ENCODE assay signal across 7 mouse cellular contexts in genomic region chr11:70451797-70452498, GRCm38 (mm10). TPM values are rescaled to one million over a fixed set of nuclear protein-coding genes. Genes with fewer than 3 reads are reported as not detected.
DNase-seq lines count a peak whose midpoint lies in the region; ATAC-seq lines count a peak whose summit lies in the region.

Med11 (plus strand) TSS chr11:70451919.

- peak within 1 kb of the TSS; percentile 75 for H3K9ac ChIP-seq in intestine, embryonic 15.5 days

- DNase-seq in adrenal gland, adult 2 months = peak; percentile 98
- DNase-seq in embryo, embryonic 11.5 days (ENCODE audit: low read depth, low spot score) = peak; percentile 91
- peak; percentile 97 for DNase-seq in gastrocnemius, postnatal 36 days
- peak; percentile 96 to 98 for DNase-seq in left cerebral cortex, postnatal 25 days (ENCODE audit: low spot score in 2 of 2)
- DNase-seq in midbrain, embryonic 10.5 days (ENCODE audit: low spot score) = peak; percentile 95
- peak; percentile 89 for DNase-seq in right cerebral cortex, postnatal 4 days

- intact Hi-C loops in gastrocnemius, postnatal 36 days (cut with DNase I) = no loop called here
- intact Hi-C loops in left cerebral cortex, postnatal 25 days (cut with DNase I) = loop anchor here (1.0 to 2.0 kb wide), 2 partner anchors 19 to 54 kb away; partner anchors contain the start of gene Arrb2

- no peaks in the 10 kb centered on the region for H3K27me3 ChIP-seq in intestine, embryonic 15.5 days (replicated peaks)
- H3K27me3 ChIP-seq in midbrain, embryonic 10.5 days (ENCODE audit: low read depth, poor library complexity, severe bottlenecking) = no peaks in the 10 kb centered on the region

- ATAC-seq in intestine, embryonic 15.5 days = peak; percentile 99

- peak within 1 kb of the TSS; percentile 79 for H3K4me2 ChIP-seq in intestine, embryonic 15.5 days (replicated peaks)

- H3K36me3 ChIP-seq in intestine, embryonic 15.5 days = no peaks in the 10 kb centered on the region
- H3K36me3 ChIP-seq in midbrain, embryonic 10.5 days = peaks cover 15% of the 10 kb centered on the region; the same call in 1 of the 2 replicates

- H3K4me1 ChIP-seq in intestine, embryonic 15.5 days (replicated peaks) = peaks cover 9% of the 10 kb centered on the region
- H3K4me1 ChIP-seq in midbrain, embryonic 10.5 days = peaks cover 25% of the 10 kb centered on the region

- under 1% methylated on average over 46 of the region's 46 CpGs for WGBS in intestine, embryonic 15.5 days
- WGBS in midbrain, embryonic 10.5 days = under 1% methylated on average over 46 of the region's 46 CpGs

- peak within 1 kb of the TSS; percentile 73 for H3K4me3 ChIP-seq in intestine, embryonic 15.5 days (replicated peaks)
- H3K4me3 ChIP-seq in midbrain, embryonic 10.5 days = peak within 1 kb of the TSS; percentile 82

- H3K27ac ChIP-seq in intestine, embryonic 15.5 days = peak within 1 kb of the TSS; percentile 99
- H3K27ac ChIP-seq in midbrain, embryonic 10.5 days (replicated peaks) = peak within 1 kb of the TSS; percentile 95

- H3K9me3 ChIP-seq in intestine, embryonic 15.5 days = no peaks in the 10 kb centered on the region
- H3K9me3 ChIP-seq in midbrain, embryonic 10.5 days (replicated peaks) = no peaks in the 10 kb centered on the region

RNA-seq across cellular contexts. Expression of gene Med11, which starts in this region (rescaled TPM):
- 10 to 100 TPM; 20.4 to 21.6 TPM for total RNA-seq in adrenal gland, adult 2 months (2021)
- polyA plus RNA-seq in adrenal gland, adult 2 months (2012; rRNA removed) = 8.9 TPM in 2 replicates
- 1 to 10 TPM; 4.2 to 6.8 TPM for total RNA-seq in gastrocnemius, postnatal 36 days (2021)
- 39.9 and 42.4 TPM in 2 replicates for polyA plus RNA-seq in intestine, embryonic 15.5 days (2015; fragmentation: Nextera tagmentation; extraction: Ambion mirVana)
- 10 to 100 TPM; 12.9 to 15.7 TPM for total RNA-seq in left cerebral cortex, postnatal 25 days (2021)
- 39.7 and 44.6 TPM in 2 replicates for polyA plus RNA-seq in midbrain, embryonic 10.5 days (2016; fragmentation: Nextera tagmentation; extraction: Ambion mirVana)

Comparison
In these comparisons a context has a peak if more than half of its experiments do, and no peak if none do; other contexts are left out.
1. Peak in every context shown above with its lines: DNase-seq, ATAC-seq, H3K4me3 ChIP-seq and H3K27ac ChIP-seq.